Mouse (Mus musculus): ENCODE results near the gene Upk3b. TPM values are rescaled to one million over a fixed set of nuclear protein-coding genes. Genes with fewer than 3 reads are reported as not detected.
A peak's percentile ranks its signal among the peaks of the same experiment; 100 is the strongest.
"Not testable (repeated sequence)": the region's sequence is repeated elsewhere in the genome, so short reads cannot be mapped to it uniquely, and the experiment has no call there.

Gene Upk3b
- total RNA-seq, 2 experiments from 2014 or later = 18.0 to 32.2 TPM

GRCm38 (mm10) chr5:136027612-136028311 lies 10.5 kb upstream of the Upk3b start:
- DNase-seq = peak in 1 of 2 experiments; percentile 9
- intact Hi-C loops (cut with DNase I) = loop anchor here (5.0 kb wide), 1 partner anchor 45 kb away; the partner anchor contains the start of gene Zp3

GRCm38 (mm10) chr5:136034868-136035267 lies 3.4 kb upstream of the Upk3b start:
- intact Hi-C loops (cut with DNase I) = no loop called here

GRCm38 (mm10) chr5:136035285-136035684 lies 3.0 kb upstream of the Upk3b start:
- intact Hi-C loops (cut with DNase I) = no loop called here

More at GRCm38 (mm10) chr5:136034868-136035267, 3.4 kb upstream of the Upk3b start:
- DNase-seq = no peak

GRCm38 (mm10) chr5:136036667-136037066 lies 1.6 kb upstream of the Upk3b start:
- DNase-seq = no peak
- intact Hi-C loops (cut with DNase I) = no loop called here

More at GRCm38 (mm10) chr5:136035285-136035684, 3.0 kb upstream of the Upk3b start:
- no peak for DNase-seq

GRCm38 (mm10) chr5:136040210-136040609 lies 1.9 kb downstream of the Upk3b start:
- intact Hi-C loops (cut with DNase I) = no loop called here
- DNase-seq = no peak

- intact Hi-C loops (cut with DNase I) = no loop called here
- no peak for DNase-seq
Measured at GRCm38 (mm10) chr5:136041260-136041659, 3.0 kb downstream of the Upk3b start.

GRCm38 (mm10) chr5:136041666-136042065 lies 3.4 kb downstream of the Upk3b start:
- no peak for DNase-seq
- intact Hi-C loops (cut with DNase I) = no loop called here

- intact Hi-C loops (cut with DNase I) = loop anchor here (5.0 kb wide), 2 partner anchors 63 to 142 kb away; partner anchors contain the start of gene Zp3
Measured at GRCm38 (mm10) chr5:136044865-136045264, 6.6 kb downstream of the Upk3b start.

GRCm38 (mm10) chr5:136045408-136045807 lies 7.1 kb downstream of the Upk3b start:
- DNase-seq = peak in 1 of 2 experiments; percentile 20
- intact Hi-C loops (cut with DNase I) = loop anchor here (5.0 kb wide), 2 partner anchors 63 to 142 kb away; partner anchors contain the start of gene Zp3

More at GRCm38 (mm10) chr5:136044865-136045264, 6.6 kb downstream of the Upk3b start:
- no peak for DNase-seq

GRCm38 (mm10) chr5:136045987-136046386 lies 7.7 kb downstream of the Upk3b start:
- DNase-seq = peak; percentile 82 to 92
- intact Hi-C loops (cut with DNase I) = loop anchor here (1.0 to 5.0 kb wide), 4 partner anchors 15 to 141 kb away; partner anchors contain the start of gene Zp3

- intact Hi-C loops (cut with DNase I) = loop anchor here (5.0 kb wide), 2 partner anchors 66 to 139 kb away; partner anchors contain the start of gene Zp3
- not testable (repeated sequence) for DNase-seq
Measured at GRCm38 (mm10) chr5:136048541-136048940, 10.2 kb downstream of the Upk3b start.

- no peak for DNase-seq
- intact Hi-C loops (cut with DNase I) = loop anchor here (5.0 kb wide), 2 partner anchors 68 to 137 kb away; partner anchors contain the start of gene Zp3
Measured at GRCm38 (mm10) chr5:136049926-136050325, 11.6 kb downstream of the Upk3b start.

- intact Hi-C loops (cut with DNase I) = no loop called here
- DNase-seq = peak; percentile 61 to 63
Measured at GRCm38 (mm10) chr5:136051231-136052085, 13.2 kb downstream of the Upk3b start.

- intact Hi-C loops (cut with DNase I) = no loop called here
- DNase-seq = no peak
Measured at GRCm38 (mm10) chr5:136052861-136053655, 14.8 kb downstream of the Upk3b start.

- intact Hi-C loops (cut with DNase I) = no loop called here
- DNase-seq = no peak
Measured at GRCm38 (mm10) chr5:136054301-136055077, 16.2 kb downstream of the Upk3b start, which contains the start of gene Upk3bl. Gene Upk3bl, plus strand, starts transcription at chr5:136054492.

GRCm38 (mm10) chr5:136056062-136056461 lies 17.8 kb downstream of the Upk3b start:
- intact Hi-C loops (cut with DNase I) = no loop called here
- no peak for DNase-seq

- no peak for DNase-seq
- intact Hi-C loops (cut with DNase I) = no loop called here
Measured at GRCm38 (mm10) chr5:136057085-136057484, 18.8 kb downstream of the Upk3b start.

GRCm38 (mm10) chr5:136061567-136061966 lies 23.3 kb downstream of the Upk3b start:
- peak; percentile 79 to 90 for DNase-seq
- intact Hi-C loops (cut with DNase I) = loop anchor here (1.0 to 2.0 kb wide), 4 partner anchors 15 to 184 kb away; no protein-coding TSS in a partner anchor

- DNase-seq = no peak
- intact Hi-C loops (cut with DNase I) = no loop called here
Measured at GRCm38 (mm10) chr5:136063920-136064319, 25.6 kb downstream of the Upk3b start.

Measured in heart, postnatal 10 days (tissue).